Mouse (Mus musculus): ENCODE measurements around the gene Katnb1.
A peak's percentile ranks its signal among the peaks of the same experiment; 100 is the strongest.

Katnb1 gene

GRCm38 (mm10) chr8:95080381-95081341 lies at the start of gene Katnb1:
Katnb1 (plus strand) TSS chr8:95081186.
- peak; percentile 100 for DNase-seq (ENCODE audit: low spot score in 2 of 2)

- DNase-seq (ENCODE audit: low spot score in 2 of 2): peak; percentile 31 to 46
Observed at GRCm38 (mm10) chr8:95037106-95037925, 43.7 kb upstream of the Katnb1 start.

GRCm38 (mm10) chr8:95041883-95042784 lies 38.9 kb upstream of the Katnb1 start:
- no peak for DNase-seq (ENCODE audit: low spot score in 2 of 2)

- DNase-seq (ENCODE audit: low spot score in 2 of 2): no peak
Observed at GRCm38 (mm10) chr8:95044811-95045210, 36.2 kb upstream of the Katnb1 start.

- DNase-seq (ENCODE audit: low spot score in 2 of 2): no peak
Observed at GRCm38 (mm10) chr8:95046982-95047381, 34.0 kb upstream of the Katnb1 start.

GRCm38 (mm10) chr8:95047884-95048680 lies 32.9 kb upstream of the Katnb1 start:
- no peak for DNase-seq (ENCODE audit: low spot score in 2 of 2)

- no peak for DNase-seq (ENCODE audit: low spot score in 2 of 2)
Observed at GRCm38 (mm10) chr8:95049636-95050035, 31.4 kb upstream of the Katnb1 start.

- no peak for DNase-seq (ENCODE audit: low spot score in 2 of 2)
Observed at GRCm38 (mm10) chr8:95054438-95054837, 26.5 kb upstream of the Katnb1 start.

- peak in 1 of 2 experiments; percentile 17 for DNase-seq (ENCODE audit: low spot score in 2 of 2)
Observed at GRCm38 (mm10) chr8:95054927-95055510, 26.0 kb upstream of the Katnb1 start, which contains the start of gene Drc7. Drc7 (plus strand) TSS chr8:95055103.

GRCm38 (mm10) chr8:95056414-95056813 lies 24.6 kb upstream of the Katnb1 start:
- DNase-seq (ENCODE audit: low spot score in 2 of 2): no peak

GRCm38 (mm10) chr8:95058661-95059060 lies 22.3 kb upstream of the Katnb1 start:
- DNase-seq (ENCODE audit: low spot score in 2 of 2): no peak

- DNase-seq (ENCODE audit: low spot score in 2 of 2): no peak
Observed at GRCm38 (mm10) chr8:95059812-95060533, 21.0 kb upstream of the Katnb1 start.

GRCm38 (mm10) chr8:95064531-95064930 lies 16.5 kb upstream of the Katnb1 start:
- no peak for DNase-seq (ENCODE audit: low spot score in 2 of 2)

GRCm38 (mm10) chr8:95067582-95067981 lies 13.4 kb upstream of the Katnb1 start:
- DNase-seq (ENCODE audit: low spot score in 2 of 2): peak in 1 of 2 experiments; percentile 45

GRCm38 (mm10) chr8:95075504-95075903 lies 5.5 kb upstream of the Katnb1 start:
- no peak for DNase-seq (ENCODE audit: low spot score in 2 of 2)

- no peak for DNase-seq (ENCODE audit: low spot score in 2 of 2)
Observed at GRCm38 (mm10) chr8:95076151-95076550, 4.8 kb upstream of the Katnb1 start.

GRCm38 (mm10) chr8:95078055-95078454 lies 2.9 kb upstream of the Katnb1 start:
- no peak for DNase-seq (ENCODE audit: low spot score in 2 of 2)

GRCm38 (mm10) chr8:95079305-95079704 lies 1.7 kb upstream of the Katnb1 start:
- DNase-seq (ENCODE audit: low spot score in 2 of 2): no peak

- DNase-seq (ENCODE audit: low spot score in 2 of 2): no peak
Observed at GRCm38 (mm10) chr8:95081650-95082049, 664 bp downstream of the Katnb1 start.
